8 mouse cellular contexts compared by ENCODE assay signal in the genomic region with DNA sequence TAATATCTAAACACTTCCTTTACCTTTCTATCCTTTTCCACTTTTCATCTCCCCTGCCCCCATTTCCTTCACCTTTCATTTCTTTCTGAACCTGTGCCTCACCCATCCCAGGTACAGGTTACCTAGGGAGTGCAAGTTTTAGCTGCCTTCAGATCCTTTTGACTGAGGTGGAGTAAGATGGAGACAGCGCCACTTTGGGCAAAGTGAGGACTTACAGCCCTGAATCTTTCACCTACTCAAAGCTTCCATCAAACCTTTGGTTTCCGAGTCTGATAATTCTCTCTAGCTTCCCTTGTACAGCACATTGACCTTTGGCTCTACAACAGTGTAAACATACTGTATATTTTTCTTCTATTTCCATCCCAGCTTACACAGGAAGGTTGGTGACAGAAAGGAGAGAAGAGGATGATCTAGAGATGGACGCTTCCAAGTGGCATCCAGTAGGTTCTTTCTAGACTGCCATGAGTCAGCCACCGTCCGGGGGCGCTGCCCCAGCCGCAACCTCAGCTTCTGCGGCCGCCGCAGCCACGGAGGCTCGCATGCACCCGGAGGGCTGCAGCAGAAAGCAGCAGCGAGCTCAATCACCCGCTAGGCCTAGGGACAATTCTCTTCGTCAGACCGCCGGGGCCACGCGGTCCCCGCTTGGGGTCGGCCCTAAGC. TPM values are rescaled to one million over a fixed set of nuclear protein-coding genes. Genes with fewer than 3 reads are reported as not detected.
DNase-seq lines count a peak whose midpoint lies in the region; ATAC-seq and TF ChIP-seq lines count a peak whose summit lies in the region.

No protein-coding gene starts in this region.

- under 1% methylated on average over 22 of the region's 22 CpGs for WGBS in cerebellum, adult 2 months
- under 1% methylated on average over 22 of the region's 22 CpGs for WGBS in hindbrain, embryonic 10.5 days
- WGBS in midbrain, embryonic 10.5 days: under 1% methylated on average over 22 of the region's 22 CpGs

- no peak for ATAC-seq in megakaryocyte-erythroid progenitor cell, adult 5-6 weeks (replicated peaks; ENCODE audit: low FRiP score, low TSS enrichment, poor library complexity, severe bottlenecking)

- H3K4me3 ChIP-seq in cerebellum, adult 2 months (replicated peaks; ENCODE audit: insufficient read depth, low read depth, low read length): peak overlapping the region; percentile 93
- peak overlapping the region; percentile 74 for H3K4me3 ChIP-seq in hindbrain, embryonic 10.5 days
- peak overlapping the region; percentile 79 for H3K4me3 ChIP-seq in midbrain, embryonic 10.5 days

- H3K27ac ChIP-seq in cerebellum, adult 2 months (ENCODE audit: insufficient read depth, low read length): peak overlapping the region; percentile 37; the same call in 1 of the 2 replicates
- peak overlapping the region; percentile 85 for H3K27ac ChIP-seq in hindbrain, embryonic 10.5 days
- peak overlapping the region; percentile 88 for H3K27ac ChIP-seq in midbrain, embryonic 10.5 days (replicated peaks)

- DNase-seq in left cerebral cortex, adult 11 months (ENCODE audit: low spot score): peak; percentile 61
- DNase-seq in left cerebral cortex, adult 9 months (ENCODE audit: low spot score in 2 of 2): no peak
- peak in 1 of 2 experiments; percentile 81 for DNase-seq in cerebellum, adult 2 months
- DNase-seq in hindbrain, embryonic 10.5 days (ENCODE audit: low spot score): no peak
- DNase-seq in midbrain, embryonic 10.5 days (ENCODE audit: low spot score): peak; percentile 84
- no peak for DNase-seq in ovary, adult 18-20 months (ENCODE audit: low spot score)
- no peak for DNase-seq in adrenal gland, postnatal 4 days (ENCODE audit: low spot score in 2 of 2)

- TF ChIP-seq CTCF in cerebellum, adult 2 months (IDR thresholded peaks at IDR 0.05; ENCODE audit: borderline replicate concordance, insufficient read depth, low read depth, low read length): peak; percentile 36; the same call in 1 of the 2 replicates

- TF ChIP-seq POLR2A in cerebellum, adult 2 months (IDR thresholded peaks at IDR 0.05; ENCODE audit: borderline replicate concordance, insufficient read depth, low read length): 0 out of 2 replicates have a peak, but pooled peaks have one; percentile 7

- H3K27me3 ChIP-seq in cerebellum, adult 2 months (ENCODE audit: control insufficient read depth, insufficient read depth, low read length): no peaks in the 10 kb centered on the region
- H3K27me3 ChIP-seq in hindbrain, embryonic 10.5 days (ENCODE audit: insufficient read depth, poor library complexity, severe bottlenecking): peaks cover 17% of the 10 kb centered on the region
- H3K27me3 ChIP-seq in midbrain, embryonic 10.5 days (ENCODE audit: low read depth, poor library complexity, severe bottlenecking): peaks cover 15% of the 10 kb centered on the region

- H3K36me3 ChIP-seq in hindbrain, embryonic 10.5 days: peaks cover 24% of the 10 kb centered on the region
- H3K36me3 ChIP-seq in midbrain, embryonic 10.5 days: peaks cover 26% of the 10 kb centered on the region

- H3K9me3 ChIP-seq in hindbrain, embryonic 10.5 days: no peaks in the 10 kb centered on the region
- no peaks in the 10 kb centered on the region for H3K9me3 ChIP-seq in midbrain, embryonic 10.5 days (replicated peaks)

- H3K4me1 ChIP-seq in cerebellum, adult 2 months (ENCODE audit: control insufficient read depth, insufficient read depth, low read length): no peaks in the 10 kb centered on the region
- peaks cover 47% of the 10 kb centered on the region for H3K4me1 ChIP-seq in hindbrain, embryonic 10.5 days (replicated peaks)
- H3K4me1 ChIP-seq in midbrain, embryonic 10.5 days: peaks cover 43% of the 10 kb centered on the region

RNA-seq across cellular contexts. Expression of a gene that starts 2.7 kb away (rescaled TPM):
- polyA plus RNA-seq in cerebellum, adult 2 months (2012; rRNA removed): 37.3 and 40.1 TPM in 2 replicates
- 15.3 and 31.6 TPM in 2 replicates for polyA plus RNA-seq in hindbrain, embryonic 10.5 days (2016; fragmentation: Nextera tagmentation; extraction: Ambion mirVana)
- 14.5 and 24.2 TPM in 2 replicates for polyA plus RNA-seq in midbrain, embryonic 10.5 days (2016; fragmentation: Nextera tagmentation; extraction: Ambion mirVana)
- total RNA-seq in adrenal gland, postnatal 4 days (2021): 10 to 100 TPM; 11.4 to 13.5 TPM
- not detected in 2 replicates for total RNA-seq in megakaryocyte-erythroid progenitor cell, adult 5-6 weeks (2014; fragmentation: Nextera tagmentation)
- not detected in 2 replicates for total RNA-seq in megakaryocyte-erythroid progenitor cell, adult 5-6 weeks (2017)

RNA-seq across cellular contexts. Expression of a gene that starts 52.4 kb away (rescaled TPM):
- 6.9 and 7.5 TPM in 2 replicates for polyA plus RNA-seq in cerebellum, adult 2 months (2012; rRNA removed)
- polyA plus RNA-seq in hindbrain, embryonic 10.5 days (2016; fragmentation: Nextera tagmentation; extraction: Ambion mirVana): 0.90 and 1.00 TPM in 2 replicates
- 1.1 and 2.0 TPM in 2 replicates for polyA plus RNA-seq in midbrain, embryonic 10.5 days (2016; fragmentation: Nextera tagmentation; extraction: Ambion mirVana)
- total RNA-seq in adrenal gland, postnatal 4 days (2021): 1 to 10 TPM in 1 of 2 experiments, not detected in 1; 2.4 TPM
- total RNA-seq in megakaryocyte-erythroid progenitor cell, adult 5-6 weeks (2014; fragmentation: Nextera tagmentation): not detected in 2 replicates
- total RNA-seq in megakaryocyte-erythroid progenitor cell, adult 5-6 weeks (2017): not detected in 2 replicates

Comparison
In these comparisons a context has a peak if more than half of its experiments do, and no peak if none do; other contexts are left out.
1. DNase-seq: peak in left cerebral cortex, adult 11 months (single experiment) and midbrain, embryonic 10.5 days (single experiment); none in left cerebral cortex, adult 9 months (0 of 2), hindbrain, embryonic 10.5 days (single experiment), ovary, adult 18-20 months (single experiment) and adrenal gland, postnatal 4 days (0 of 2).
2. H3K27ac ChIP-seq: peak in every context shown above with its lines; median percentile 88 in midbrain, embryonic 10.5 days; 85 in hindbrain, embryonic 10.5 days; 37 in cerebellum, adult 2 months.
3. Peak in every context shown above with its lines, with median percentiles within 50 percentile points of each other: H3K4me3 ChIP-seq.